Mouse (Mus musculus): ENCODE results near the gene Chid1. TPM values are rescaled to one million over a fixed set of nuclear protein-coding genes. Genes with fewer than 3 reads are reported as not detected.

The Chid1 gene
- polyA plus RNA-seq, 1 experiment from 2014 or later, result 20.8 TPM

- Histone ChIP-seq H3K4me1 (replicated peaks; ENCODE audit: control insufficient read depth, insufficient read depth) (peaks cover 24% of the 10 kb centered on the region), H3K36me3 (ENCODE audit: control insufficient read depth, insufficient read depth, low read length) (peaks cover 9% of the 10 kb centered on the region), H3K27ac (replicated peaks) (no peak overlapping the region; the same call in 1 of the 2 replicates), H3K9me3 (ENCODE audit: control insufficient read depth, low read length) (no peaks in the 10 kb centered on the region), H3K4me2 (replicated peaks; ENCODE audit: low read depth) (peak overlapping the region; percentile 17; the same call in 1 of the 2 replicates), H3K4me3 (ENCODE audit: low read depth, low read length) (no peak overlapping the region), H3K27me3 (ENCODE audit: control insufficient read depth, insufficient read depth, low read length) (0 out of 2 replicates have a peak, but pooled peaks cover 2% of the 10 kb centered on the region), H3K9ac (ENCODE audit: low read length) (no peak overlapping the region)
- TF ChIP-seq EP300 (optimal IDR thresholded peaks at IDR 0.05) (no peak), CTCF (IDR thresholded peaks at IDR 0.05; ENCODE audit: low read depth) (no peak)
- DNase-seq (ENCODE audit: low spot score) (no peak), ATAC-seq (ENCODE audit: low FRiP score, low TSS enrichment) (no peak)
- WGBS, result 45% methylated on average over 10 of the region's 10 CpGs
Measured at GRCm38 (mm10) chr7:141465388-141466044, 74.1 kb downstream of the Chid1 start.

GRCm38 (mm10) chr7:141464603-141465201 is 75.0 kb downstream of the Chid1 start:
- H3K9me3 ChIP-seq (ENCODE audit: control insufficient read depth, low read length), result no peaks in the 10 kb centered on the region
- H3K36me3 ChIP-seq (ENCODE audit: control insufficient read depth, insufficient read depth, low read length), result 0 out of 2 replicates have a peak, but pooled peaks cover 2% of the 10 kb centered on the region
- peak; percentile 65 for DNase-seq (ENCODE audit: low spot score)
- peak overlapping the region; percentile 47; the same call in 1 of the 2 replicates for H3K9ac ChIP-seq (ENCODE audit: low read length)
- no peak for ATAC-seq (ENCODE audit: low FRiP score, low TSS enrichment)
- 21% methylated on average over 38 of the region's 38 CpGs for WGBS
- peak overlapping the region; percentile 22 for H3K4me3 ChIP-seq (ENCODE audit: low read depth, low read length)
- 0 out of 2 replicates have a peak, but pooled peaks cover 2% of the 10 kb centered on the region for H3K27me3 ChIP-seq (ENCODE audit: control insufficient read depth, insufficient read depth, low read length)
- peak overlapping the region; percentile 49; the same call in 1 of the 2 replicates for H3K27ac ChIP-seq (replicated peaks)
- H3K4me2 ChIP-seq (replicated peaks; ENCODE audit: low read depth), result peak overlapping the region; percentile 37
- peaks cover 23% of the 10 kb centered on the region for H3K4me1 ChIP-seq (replicated peaks; ENCODE audit: control insufficient read depth, insufficient read depth)
- no peak for TF ChIP-seq CTCF (IDR thresholded peaks at IDR 0.05; ENCODE audit: low read depth)
- no peak for TF ChIP-seq EP300 (optimal IDR thresholded peaks at IDR 0.05)

- Histone ChIP-seq H3K9ac (ENCODE audit: low read length) (peak overlapping the region; percentile 27; the same call in 1 of the 2 replicates), H3K27ac (replicated peaks) (peak overlapping the region; percentile 49; the same call in 1 of the 2 replicates), H3K4me2 (replicated peaks; ENCODE audit: low read depth) (peak overlapping the region; percentile 37), H3K4me3 (ENCODE audit: low read depth, low read length) (no peak overlapping the region), H3K36me3 (ENCODE audit: control insufficient read depth, insufficient read depth, low read length) (peaks cover under 1% of the 10 kb centered on the region; the same call in 1 of the 2 replicates), H3K4me1 (replicated peaks; ENCODE audit: control insufficient read depth, insufficient read depth) (peaks cover 19% of the 10 kb centered on the region), H3K27me3 (ENCODE audit: control insufficient read depth, insufficient read depth, low read length) (0 out of 2 replicates have a peak, but pooled peaks cover 2% of the 10 kb centered on the region), H3K9me3 (ENCODE audit: control insufficient read depth, low read length) (no peaks in the 10 kb centered on the region)
- DNase-seq (ENCODE audit: low spot score), result no peak
- TF ChIP-seq CTCF (IDR thresholded peaks at IDR 0.05; ENCODE audit: low read depth), result no peak
- no peak for TF ChIP-seq EP300 (optimal IDR thresholded peaks at IDR 0.05)
- 51% methylated on average over 12 of the region's 12 CpGs for WGBS
- ATAC-seq (ENCODE audit: low FRiP score, low TSS enrichment), result no peak
Measured at GRCm38 (mm10) chr7:141463824-141464602, 75.6 kb downstream of the Chid1 start.

GRCm38 (mm10) chr7:141462333-141462821 is 77.3 kb downstream of the Chid1 start:
- DNase-seq (ENCODE audit: low spot score) (peak; percentile 66), ATAC-seq (ENCODE audit: low FRiP score, low TSS enrichment) (no peak)
- peak overlapping the region; percentile 70; the same call in 1 of the 2 replicates for H3K27ac ChIP-seq (replicated peaks)
- H3K27me3 ChIP-seq (ENCODE audit: control insufficient read depth, insufficient read depth, low read length), result 0 out of 2 replicates have a peak, but pooled peaks cover 2% of the 10 kb centered on the region
- TF ChIP-seq EP300 (optimal IDR thresholded peaks at IDR 0.05) (no peak), CTCF (IDR thresholded peaks at IDR 0.05; ENCODE audit: low read depth) (no peak)
- peak overlapping the region; percentile 72 for H3K4me2 ChIP-seq (replicated peaks; ENCODE audit: low read depth)
- WGBS, result 22% methylated on average over 5 of the region's 5 CpGs
- peaks cover 3% of the 10 kb centered on the region; the same call in 1 of the 2 replicates for H3K36me3 ChIP-seq (ENCODE audit: control insufficient read depth, insufficient read depth, low read length)
- peaks cover 12% of the 10 kb centered on the region for H3K4me1 ChIP-seq (replicated peaks; ENCODE audit: control insufficient read depth, insufficient read depth)
- no peaks in the 10 kb centered on the region for H3K9me3 ChIP-seq (ENCODE audit: control insufficient read depth, low read length)
- H3K9ac ChIP-seq (ENCODE audit: low read length), result peak overlapping the region; percentile 64
- peak overlapping the region; percentile 48 for H3K4me3 ChIP-seq (ENCODE audit: low read depth, low read length)

GRCm38 (mm10) chr7:141461521-141462332 is 77.9 kb downstream of the Chid1 start:
- WGBS, result 3% methylated on average over 56 of the region's 59 CpGs

More at GRCm38 (mm10) chr7:141461521-141462332, 77.9 kb downstream of the Chid1 start:
- Histone ChIP-seq H3K4me1 (replicated peaks; ENCODE audit: control insufficient read depth, insufficient read depth) (peaks cover 12% of the 10 kb centered on the region), H3K27ac (replicated peaks) (peak overlapping the region; percentile 70; the same call in 1 of the 2 replicates), H3K36me3 (ENCODE audit: control insufficient read depth, insufficient read depth, low read length) (peaks cover 3% of the 10 kb centered on the region; the same call in 1 of the 2 replicates), H3K4me3 (ENCODE audit: low read depth, low read length) (peak overlapping the region; percentile 48), H3K9me3 (ENCODE audit: control insufficient read depth, low read length) (no peaks in the 10 kb centered on the region), H3K9ac (ENCODE audit: low read length) (peak overlapping the region; percentile 64), H3K4me2 (replicated peaks; ENCODE audit: low read depth) (peak overlapping the region; percentile 72), H3K27me3 (ENCODE audit: control insufficient read depth, insufficient read depth, low read length) (0 out of 2 replicates have a peak, but pooled peaks cover 2% of the 10 kb centered on the region)
- peak; percentile 71 for DNase-seq (ENCODE audit: low spot score)
- 0 out of 2 replicates have a peak, but pooled peaks have one; percentile 0 for ATAC-seq (ENCODE audit: low FRiP score, low TSS enrichment)
- TF ChIP-seq CTCF (IDR thresholded peaks at IDR 0.05; ENCODE audit: low read depth) (peak; percentile 47), EP300 (optimal IDR thresholded peaks at IDR 0.05) (no peak)

Measured in stomach, postnatal 0 days (tissue).